Mouse (Mus musculus) limb, embryonic 14.5 days (tissue): ENCODE measurements around the gene Fto. TPM values are rescaled to one million over a fixed set of nuclear protein-coding genes. Genes with fewer than 3 reads are reported as not detected.

Experiments
- ATAC-seq: fragments of 200-750 bp; cut with Nextera tagmentation; 2 replicates; pipeline ENCODE4 v1.8.0; 2017; ENCODE audit warnings: low read depth, moderate number of reproducible peaks, moderate TSS enrichment; ENCODE audit not compliant: low FRiP score
- DNase-seq: peaks from one replicate; pipeline ENCODE4 v3.0.0-alpha.2; 2015; ENCODE audit warnings: low spot score
- H3K27ac ChIP-seq: fragments of 300-500 bp; sonication (generic); replicated peaks from 2 replicates; pipeline ENCODE4 v1.5.1; 2014; ENCODE audit warnings: low read depth, mild to moderate bottlenecking, low read length, moderate library complexity, mixed read lengths
- H3K27me3 ChIP-seq: fragments of 300-500 bp; sonication (generic); 2 replicates; pipeline ENCODE4 v1.6.1; 2014; ENCODE audit warnings: low read length, mixed read lengths; ENCODE audit not compliant: control insufficient read depth, insufficient read depth
- H3K36me3 ChIP-seq: fragments of 300-500 bp; sonication (generic); 2 replicates; pipeline ENCODE4 v1.6.1; 2014; ENCODE audit warnings: mild to moderate bottlenecking, low read length, moderate library complexity, mixed read lengths; ENCODE audit not compliant: control insufficient read depth, insufficient read depth
- H3K4me1 ChIP-seq: fragments of 300-500 bp; sonication (generic); 2 replicates; pipeline ENCODE4 v1.6.1; 2014; ENCODE audit warnings: antibody characterized with exemption, low read length, mixed read lengths; ENCODE audit not compliant: control insufficient read depth, insufficient read depth
- H3K4me2 ChIP-seq: fragments of 300-500 bp; sonication (generic); replicated peaks from 2 replicates; pipeline ENCODE4 v1.6.1; 2014; ENCODE audit warnings: low read depth, mild to moderate bottlenecking, low read length, moderate library complexity; ENCODE audit not compliant: severe bottlenecking
- H3K4me3 ChIP-seq: fragments of 300-500 bp; sonication (generic); replicated peaks from 2 replicates; pipeline ENCODE4 v1.5.1; 2014; ENCODE audit warnings: low read length
- H3K9ac ChIP-seq: fragments of 300-500 bp; sonication (generic); 2 replicates; pipeline ENCODE4 v1.6.1; 2014; ENCODE audit warnings: mild to moderate bottlenecking, low read depth, low read length, moderate library complexity; ENCODE audit not compliant: severe bottlenecking
- H3K9me3 ChIP-seq: fragments of 300-500 bp; sonication (generic); 2 replicates; pipeline ENCODE4 v1.6.1; 2016; ENCODE audit warnings: low read length; ENCODE audit not compliant: control insufficient read depth
- POLR2A ChIP-seq: fragments of 200-500 bp; IDR thresholded peaks from 2 replicates; pipeline ENCODE4 v1.8.0; 2012; ENCODE audit warnings: inconsistent platforms, mild to moderate bottlenecking, moderate library complexity, borderline replicate concordance; ENCODE audit not compliant: insufficient read depth, insufficient read length; ENCODE audit errors: extremely low read depth
- WGBS: fragments of 180-500 bp; shearing (Covaris S2); extraction: QIAGEN DNeasy Blood & Tissue Kit; methylation state at CpG from one replicate; pipeline ENCODE4 v1.1.7; 2014; 5-methylcytosine and 5-hydroxymethylcytosine counted together
- polyA plus RNA-seq, 2 experiments: library from polyadenylated mRNA; depleted of rRNA in 1 of 2; stranded (reverse) in 1 of 2; unstranded in 1 of 2; fragments of >200 nt; fragmentation: Nextera tagmentation in 1 of 2; extraction: Ambion mirVana in 1 of 2; gene quantifications; 2 replicates each; pipeline versions ENCODE4 v1.2.1 to v1.2.3; 2012 to 2014

Fto gene
- polyA plus RNA-seq, 2 experiments = 80.0 to 107 TPM

- Histone ChIP-seq H3K4me3 (no peak overlapping the region), H3K4me1 (peaks cover 23% of the 10 kb centered on the region), H3K9ac (no peak overlapping the region), H3K9me3 (no peaks in the 10 kb centered on the region), H3K36me3 (peaks cover 8% of the 10 kb centered on the region; the same call in 1 of the 2 replicates), H3K27me3 (peaks cover 21% of the 10 kb centered on the region; the same call in 1 of the 2 replicates), H3K4me2 (no peak overlapping the region), H3K27ac (no peak overlapping the region)
- no peak for TF ChIP-seq POLR2A
- WGBS = 91% methylated on average over 5 of the region's 5 CpGs
- DNase-seq (no peak), ATAC-seq (no peak)
Observed at GRCm38 (mm10) chr8:91529699-91530098, 216.4 kb downstream of the Fto start.

GRCm38 (mm10) chr8:91530656-91531055 is 217.3 kb downstream of the Fto start:
- H3K4me1 ChIP-seq = peaks cover 21% of the 10 kb centered on the region
- H3K4me3 ChIP-seq = no peak overlapping the region
- peaks cover 8% of the 10 kb centered on the region; the same call in 1 of the 2 replicates for H3K36me3 ChIP-seq
- no peak overlapping the region for H3K27ac ChIP-seq
- 74% methylated on average over 8 of the region's 8 CpGs for WGBS
- DNase-seq (no peak), ATAC-seq (no peak)
- H3K9me3 ChIP-seq = no peaks in the 10 kb centered on the region
- H3K4me2 ChIP-seq = no peak overlapping the region
- TF ChIP-seq POLR2A = no peak
- no peak overlapping the region for H3K9ac ChIP-seq
- H3K27me3 ChIP-seq = peaks cover 21% of the 10 kb centered on the region; the same call in 1 of the 2 replicates

- Histone ChIP-seq H3K27me3 (peaks cover 17% of the 10 kb centered on the region; the same call in 1 of the 2 replicates), H3K4me2 (no peak overlapping the region), H3K36me3 (peaks cover 1% of the 10 kb centered on the region; the same call in 1 of the 2 replicates), H3K9ac (no peak overlapping the region), H3K27ac (no peak overlapping the region), H3K4me1 (peaks cover 21% of the 10 kb centered on the region), H3K9me3 (no peaks in the 10 kb centered on the region), H3K4me3 (no peak overlapping the region)
- TF ChIP-seq POLR2A = no peak
- DNase-seq = peak; percentile 78
- 13% methylated on average over 8 of the region's 8 CpGs for WGBS
- ATAC-seq = no peak
Observed at GRCm38 (mm10) chr8:91531971-91532370, 218.6 kb downstream of the Fto start.

DNA sequence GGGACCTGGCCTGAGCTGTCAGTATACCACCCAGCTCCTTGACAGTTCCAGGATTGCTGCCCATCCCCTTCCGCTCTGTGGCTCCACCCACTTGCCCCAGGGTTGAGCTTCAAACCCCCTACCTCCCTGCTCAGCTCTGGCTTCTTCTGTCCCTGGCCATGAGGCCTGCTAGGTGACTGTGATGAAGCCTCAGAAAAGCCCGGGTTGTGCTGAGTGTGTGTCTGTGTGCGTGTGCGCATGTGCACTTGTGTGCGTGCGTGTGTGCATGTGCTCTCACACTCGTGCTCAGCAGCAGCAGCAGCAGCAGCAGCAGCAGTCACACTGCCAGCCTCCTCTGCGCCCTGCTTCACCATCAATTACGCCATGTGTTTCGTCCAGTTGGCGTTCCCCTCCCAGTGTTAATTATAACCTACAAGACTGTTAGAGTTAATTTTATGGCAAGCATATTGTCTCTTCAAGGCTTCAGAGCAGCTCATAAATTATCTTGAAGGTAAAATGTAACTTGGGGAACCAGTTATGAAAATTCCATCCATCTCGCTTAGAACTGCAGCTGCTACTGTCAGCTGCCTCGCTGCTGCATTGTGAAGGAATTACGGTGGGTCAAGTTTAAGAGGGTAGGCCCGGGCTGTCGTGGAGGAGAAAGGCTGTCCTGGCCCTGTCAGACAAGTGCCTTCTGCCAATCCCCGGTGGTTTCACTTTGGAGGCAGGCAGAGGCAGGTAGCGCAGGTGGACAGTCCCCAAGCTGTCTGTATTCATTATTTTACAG is 219.5 kb downstream of the Fto start:
- Histone ChIP-seq H3K4me1 (peaks cover 21% of the 10 kb centered on the region), H3K9me3 (no peaks in the 10 kb centered on the region), H3K27me3 (peaks cover 16% of the 10 kb centered on the region; the same call in 1 of the 2 replicates), H3K9ac (no peak overlapping the region), H3K4me3 (no peak overlapping the region), H3K4me2 (no peak overlapping the region), H3K27ac (no peak overlapping the region), H3K36me3 (no peaks in the 10 kb centered on the region; the same call in 1 of the 2 replicates)
- ATAC-seq (peak; percentile 45), DNase-seq (peak; percentile 37)
- no peak for TF ChIP-seq POLR2A
- 31% methylated on average over 18 of the region's 18 CpGs for WGBS

GRCm38 (mm10) chr8:91534752-91535151 is 221.4 kb downstream of the Fto start:
- H3K27me3 ChIP-seq = peaks cover 16% of the 10 kb centered on the region; the same call in 1 of the 2 replicates
- ATAC-seq (no peak), DNase-seq (no peak)
- no peak overlapping the region for H3K27ac ChIP-seq
- no peaks in the 10 kb centered on the region; the same call in 1 of the 2 replicates for H3K36me3 ChIP-seq
- H3K9me3 ChIP-seq = no peaks in the 10 kb centered on the region
- TF ChIP-seq POLR2A = no peak
- H3K4me3 ChIP-seq = no peak overlapping the region
- H3K4me2 ChIP-seq = no peak overlapping the region
- peaks cover 38% of the 10 kb centered on the region for H3K4me1 ChIP-seq
- H3K9ac ChIP-seq = no peak overlapping the region
- 73% methylated on average over 5 of the region's 5 CpGs for WGBS
